Mouse (Mus musculus): ENCODE data around the gene Pde7b. TPM values are rescaled to one million over a fixed set of nuclear protein-coding genes. Genes with fewer than 3 reads are reported as not detected.
"Not testable (repeated sequence)": the region's sequence is repeated elsewhere in the genome, so short reads cannot be mapped to it uniquely, and the experiment has no call there.

The Pde7b gene
- total RNA-seq, 2 experiments from 2014 or later, result 45.6 to 61.3 TPM

DNA sequence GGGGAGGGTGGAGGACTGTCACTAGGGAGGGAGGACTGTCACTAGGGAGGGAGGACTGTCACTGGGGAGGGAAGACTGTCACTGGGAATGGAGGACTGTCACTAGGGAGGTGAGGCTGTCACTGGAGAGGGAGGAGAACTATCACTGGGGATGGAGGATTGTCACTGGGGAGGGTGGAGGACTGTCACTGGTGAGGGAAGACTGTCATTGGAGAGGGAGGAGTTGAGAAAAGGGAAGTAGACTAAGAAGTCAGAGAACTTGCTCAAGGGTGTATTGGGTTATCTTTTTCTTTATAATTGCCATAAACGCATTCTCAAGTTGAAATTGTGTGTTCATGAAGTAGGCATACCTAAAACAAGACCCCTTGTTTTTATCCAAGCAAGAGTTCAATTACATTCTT is 150.5 kb downstream of the Pde7b start:
- no peak for DNase-seq (ENCODE audit: low spot score in 2 of 2)
- intact Hi-C loops (cut with DNase I), result no loop called here

- no peak for DNase-seq (ENCODE audit: low spot score in 2 of 2)
- intact Hi-C loops (cut with DNase I), result no loop called here
These were observed 153.4 kb downstream of the Pde7b start for GRCm38 (mm10) chr10:20571521-20571920.

DNA sequence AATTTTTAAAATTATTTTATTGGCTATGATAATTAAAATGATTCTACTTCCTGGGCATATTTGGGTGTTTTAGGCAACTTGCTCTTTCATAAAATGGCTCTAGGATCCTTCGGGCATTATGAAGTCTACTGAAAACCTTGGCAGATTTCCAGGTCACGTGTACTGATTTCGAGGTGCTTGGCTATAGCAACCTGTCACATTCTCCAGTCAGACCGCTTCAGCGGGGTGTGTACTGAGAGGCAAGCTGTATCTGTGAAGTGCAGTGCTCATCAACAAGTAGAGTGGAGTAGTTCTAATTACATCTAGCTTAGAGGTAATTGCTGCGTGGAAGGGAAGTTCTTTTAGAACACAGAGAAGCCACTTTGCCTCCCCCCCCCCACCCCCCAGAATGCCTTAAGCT is 156.2 kb downstream of the Pde7b start:
- intact Hi-C loops (cut with DNase I), result no loop called here
- DNase-seq (ENCODE audit: low spot score in 2 of 2), result no peak

GRCm38 (mm10) chr10:20567684-20568236 is 157.1 kb downstream of the Pde7b start:
- intact Hi-C loops (cut with DNase I), result no loop called here
- no peak for DNase-seq (ENCODE audit: low spot score in 2 of 2)

GRCm38 (mm10) chr10:20556477-20556876 is 168.4 kb downstream of the Pde7b start:
- no peak for DNase-seq (ENCODE audit: low spot score in 2 of 2)
- intact Hi-C loops (cut with DNase I), result no loop called here

- intact Hi-C loops (cut with DNase I), result no loop called here
- no peak for DNase-seq (ENCODE audit: low spot score in 2 of 2)
These were observed 173.5 kb downstream of the Pde7b start for GRCm38 (mm10) chr10:20551341-20551740.

DNA sequence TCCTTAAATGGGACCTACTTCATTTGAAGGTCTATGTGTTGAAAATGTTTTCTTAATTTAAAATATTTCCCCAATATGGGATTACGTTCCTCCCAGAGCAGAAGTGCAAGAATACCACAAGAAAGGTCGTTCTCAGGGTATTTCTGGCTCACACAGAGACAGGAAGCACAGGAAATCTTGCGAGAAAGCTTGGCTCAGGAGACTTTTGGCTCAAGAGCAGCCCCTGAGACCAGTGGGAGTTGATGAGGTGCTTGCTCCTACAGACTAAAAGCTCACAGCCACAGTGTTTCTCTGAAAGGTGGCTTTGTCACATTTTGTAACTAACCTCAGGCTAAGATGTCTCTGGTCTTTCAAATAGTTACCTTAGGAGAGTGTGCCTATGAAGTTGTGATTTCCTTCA is 174.1 kb downstream of the Pde7b start:
- intact Hi-C loops (cut with DNase I), result no loop called here

GRCm38 (mm10) chr10:20550161-20550560 is 174.7 kb downstream of the Pde7b start:
- intact Hi-C loops (cut with DNase I), result no loop called here
- DNase-seq (ENCODE audit: low spot score in 2 of 2), result no peak

More for the DNA sequence above, 174.1 kb downstream of the Pde7b start:
- no peak for DNase-seq (ENCODE audit: low spot score in 2 of 2)

DNA sequence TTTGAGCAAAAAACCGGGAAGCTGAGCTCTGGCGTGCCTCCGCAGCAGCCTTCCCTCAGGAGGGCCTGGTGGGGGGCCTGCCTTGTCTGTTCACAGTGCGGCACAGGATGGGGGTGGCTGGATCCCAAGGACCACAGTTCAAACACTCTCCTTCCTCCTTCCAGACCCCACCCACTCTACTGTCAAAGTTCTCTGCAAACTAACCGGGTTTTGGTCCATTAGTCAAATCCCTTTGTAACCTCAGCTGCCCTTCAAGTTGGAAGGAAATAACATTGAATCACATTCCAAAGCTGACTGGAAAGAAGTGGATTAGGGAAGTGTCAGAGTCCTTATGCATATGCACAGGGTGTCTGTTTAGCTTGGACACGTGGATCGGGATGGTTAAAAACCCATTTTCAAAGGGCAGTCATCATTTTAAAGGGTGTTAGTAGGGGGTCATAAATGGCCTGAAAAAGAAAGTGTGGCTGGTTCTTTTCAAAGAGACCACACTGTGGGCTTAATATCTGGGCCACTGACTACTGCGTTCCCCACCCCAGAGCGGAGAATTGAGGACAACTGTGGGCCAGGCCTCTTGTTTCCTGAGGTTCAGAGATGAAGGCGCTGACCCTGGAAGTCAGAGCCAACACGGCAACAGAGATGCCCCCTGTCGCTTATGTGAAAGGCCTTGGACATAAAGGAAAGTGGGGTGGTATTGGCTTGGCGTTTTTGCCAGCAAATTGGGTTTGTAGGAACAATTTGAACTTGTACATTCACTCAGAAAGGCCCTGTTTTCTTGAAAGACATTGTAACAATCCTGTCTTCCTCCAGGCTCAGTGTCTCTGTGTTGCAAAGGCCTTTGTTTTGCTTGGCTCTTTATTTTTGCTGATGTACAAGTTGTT is 175.8 kb downstream of the Pde7b start:
- no peak for DNase-seq (ENCODE audit: low spot score in 2 of 2)
- intact Hi-C loops (cut with DNase I), result loop anchor here (5.0 to 10.0 kb wide), 2 partner anchors 94 to 173 kb away; no protein-coding TSS in a partner anchor

DNA sequence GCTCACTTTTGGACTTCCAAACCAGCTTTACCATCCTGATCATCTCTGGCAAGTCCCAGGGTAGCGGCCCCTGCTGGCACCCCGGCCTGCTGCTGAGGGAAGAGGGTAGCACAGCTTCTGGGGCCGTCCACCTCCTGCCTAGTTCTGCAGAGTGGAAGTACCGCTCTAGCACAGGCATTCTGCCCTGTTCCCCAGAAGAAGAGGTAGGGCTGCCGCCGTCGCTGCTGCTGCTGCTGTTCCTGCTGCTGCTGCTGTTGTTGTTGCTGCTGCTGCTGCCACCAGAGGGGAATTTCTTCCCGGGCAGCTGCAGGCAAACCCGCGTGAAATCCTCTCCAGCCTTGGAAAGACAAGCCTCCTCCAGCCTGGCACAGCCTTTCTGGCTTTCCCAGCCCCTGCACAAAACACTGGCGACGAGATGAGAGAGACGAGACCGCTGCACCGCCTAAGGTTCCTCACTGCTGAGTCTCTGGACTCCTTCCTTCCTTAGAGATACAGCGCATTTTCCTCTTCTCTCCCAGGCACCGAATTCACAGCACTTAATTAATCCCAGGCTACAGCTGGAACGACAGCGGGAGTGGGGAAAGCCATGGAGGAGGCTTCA is 176.8 kb downstream of the Pde7b start:
- peak; percentile 26 to 38 for DNase-seq (ENCODE audit: low spot score in 2 of 2)
- intact Hi-C loops (cut with DNase I), result loop anchor here (5.0 to 10.0 kb wide), 2 partner anchors 93 to 174 kb away; no protein-coding TSS in a partner anchor

DNA sequence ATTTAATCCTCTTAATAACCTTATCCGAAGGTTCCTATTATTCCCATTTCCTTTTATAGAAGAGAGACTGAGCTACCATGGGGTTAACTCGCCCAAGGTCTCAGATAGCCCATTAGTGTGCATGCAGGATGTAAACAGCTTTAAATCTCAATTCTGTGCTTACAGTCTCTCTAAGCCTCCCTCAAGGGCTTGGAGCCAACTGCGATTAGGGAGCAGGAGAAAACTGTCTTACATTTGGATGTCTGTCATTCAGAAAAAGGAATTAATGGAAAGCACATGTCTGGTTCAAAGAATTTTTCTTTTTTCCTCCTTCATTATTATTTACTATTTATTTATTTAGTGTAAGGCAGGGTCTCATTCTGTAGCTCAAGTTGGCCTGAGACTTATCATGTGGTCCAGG is 181.8 kb downstream of the Pde7b start:
- no peak for DNase-seq (ENCODE audit: low spot score in 2 of 2)
- intact Hi-C loops (cut with DNase I), result loop anchor here (10.0 kb wide), 1 partner anchor 88 kb away; no protein-coding TSS in a partner anchor

- intact Hi-C loops (cut with DNase I), result no loop called here
- DNase-seq (ENCODE audit: low spot score in 2 of 2), result no peak
These were observed 191.1 kb downstream of the Pde7b start for GRCm38 (mm10) chr10:20533811-20534210.

DNA sequence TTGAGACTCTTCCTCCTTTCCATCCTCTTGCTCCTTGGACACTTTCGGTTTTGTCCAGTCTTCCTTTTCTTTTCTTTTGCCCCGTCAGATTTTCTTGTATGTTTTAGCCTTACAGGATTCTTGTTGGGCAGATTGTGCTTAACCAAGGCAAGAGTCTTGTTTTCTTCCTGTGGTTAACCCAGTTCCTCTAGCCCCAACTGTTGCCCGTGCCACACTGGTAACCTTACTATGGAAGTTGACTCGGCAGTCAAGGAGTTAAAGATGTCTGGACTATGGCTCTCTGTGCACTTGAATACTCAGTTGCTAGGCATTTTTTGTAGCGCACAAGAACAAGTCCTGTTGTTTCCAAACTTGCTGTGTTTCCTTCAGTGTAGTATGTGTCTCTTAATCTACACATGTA is 193.0 kb downstream of the Pde7b start:
- intact Hi-C loops (cut with DNase I), result no loop called here
- no peak for DNase-seq (ENCODE audit: low spot score in 2 of 2)

GRCm38 (mm10) chr10:20528544-20529411 is 196.1 kb downstream of the Pde7b start:
- peak in 1 of 2 experiments; percentile 15 for DNase-seq (ENCODE audit: low spot score in 2 of 2)
- intact Hi-C loops (cut with DNase I), result no loop called here

DNA sequence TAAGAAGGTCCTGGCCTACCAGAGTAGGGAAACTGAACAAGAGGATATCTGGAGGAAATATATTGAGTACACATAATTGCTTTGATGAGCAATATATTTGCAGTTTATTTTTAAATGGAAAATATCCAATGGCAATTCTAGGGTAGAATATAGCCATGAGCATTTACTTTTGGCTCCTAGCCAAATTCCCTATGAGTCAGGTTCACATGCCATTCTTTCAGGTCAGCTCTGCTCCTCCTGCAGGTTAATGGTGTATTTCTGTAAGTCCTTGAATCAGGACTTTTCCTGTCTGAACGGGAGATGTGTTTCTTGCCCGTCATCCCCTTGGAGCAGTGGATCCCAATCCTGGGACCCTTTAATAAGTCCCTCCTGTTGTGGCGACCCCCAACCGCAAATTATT is 197.1 kb downstream of the Pde7b start:
- intact Hi-C loops (cut with DNase I), result no loop called here

GRCm38 (mm10) chr10:20518529-20518889 is 206.4 kb downstream of the Pde7b start:
- DNase-seq (ENCODE audit: low spot score in 2 of 2), result no peak

More for the DNA sequence above, 197.1 kb downstream of the Pde7b start:
- no peak for DNase-seq (ENCODE audit: low spot score in 2 of 2)

DNA sequence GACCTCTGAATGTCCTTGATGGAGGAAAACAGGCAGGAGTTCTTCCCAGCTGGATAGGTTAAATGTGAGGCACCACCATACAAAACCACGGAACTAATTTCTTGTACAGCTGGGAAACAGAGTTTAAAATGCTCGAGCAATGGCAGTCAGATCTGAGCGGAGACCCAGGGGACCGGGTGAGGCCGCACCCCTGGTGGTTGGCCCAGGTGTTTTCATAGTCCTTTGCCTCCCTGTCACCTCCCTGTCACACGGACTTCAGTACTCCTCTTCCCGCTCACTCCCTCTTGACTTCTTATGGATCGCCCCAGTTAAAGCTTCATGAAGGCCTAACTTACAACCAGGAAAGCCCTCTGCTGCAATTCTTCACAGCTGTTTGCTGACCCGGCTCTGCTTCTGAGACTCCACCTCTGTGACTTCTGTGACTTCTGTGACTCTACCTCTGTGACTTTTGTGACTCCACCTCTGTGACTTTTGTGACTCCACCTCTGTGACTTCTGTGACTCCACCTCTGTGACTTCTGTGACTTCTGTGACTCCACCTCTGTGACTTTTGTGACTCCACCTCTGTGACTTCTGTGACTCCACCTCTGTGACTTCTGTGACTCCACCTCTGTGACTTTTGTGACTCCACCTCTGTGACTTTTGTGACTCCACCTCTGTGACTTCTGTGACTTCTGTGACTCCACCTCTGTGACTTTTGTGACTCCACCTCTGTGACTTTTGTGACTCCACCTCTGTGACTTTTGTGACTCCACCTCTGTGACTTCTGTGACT is 206.9 kb downstream of the Pde7b start:
- intact Hi-C loops (cut with DNase I); DNase-seq (ENCODE audit: low spot score in 2 of 2): not testable (repeated sequence)

More at GRCm38 (mm10) chr10:20518529-20518889, 206.4 kb downstream of the Pde7b start:
- intact Hi-C loops (cut with DNase I), result no loop called here

DNA sequence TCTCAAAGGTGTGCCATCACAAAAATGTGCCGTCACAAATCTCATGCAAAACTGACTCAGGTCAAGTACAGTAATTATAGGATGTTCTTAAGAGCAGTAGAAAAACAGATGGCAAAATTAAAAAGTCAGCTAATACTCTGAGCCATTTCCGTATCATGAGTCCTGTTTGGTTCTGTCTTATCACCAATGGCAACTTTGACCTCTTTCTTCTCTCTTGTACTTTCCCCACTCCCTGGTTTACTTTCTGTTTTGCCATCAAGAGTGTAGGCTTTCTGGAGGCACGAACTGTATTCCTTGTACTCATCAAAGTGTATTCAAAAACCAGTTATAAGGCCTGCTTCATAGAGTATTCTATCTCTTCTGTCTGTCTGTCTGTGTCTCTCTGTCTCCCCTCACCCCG is 211.0 kb downstream of the Pde7b start:
- DNase-seq (ENCODE audit: low spot score in 2 of 2), result no peak
- intact Hi-C loops (cut with DNase I), result no loop called here

GRCm38 (mm10) chr10:20513461-20513860 is 211.4 kb downstream of the Pde7b start:
- intact Hi-C loops (cut with DNase I), result no loop called here
- no peak for DNase-seq (ENCODE audit: low spot score in 2 of 2)
